Mouse (Mus musculus): ENCODE data around the gene Arhgap27.

DNA sequence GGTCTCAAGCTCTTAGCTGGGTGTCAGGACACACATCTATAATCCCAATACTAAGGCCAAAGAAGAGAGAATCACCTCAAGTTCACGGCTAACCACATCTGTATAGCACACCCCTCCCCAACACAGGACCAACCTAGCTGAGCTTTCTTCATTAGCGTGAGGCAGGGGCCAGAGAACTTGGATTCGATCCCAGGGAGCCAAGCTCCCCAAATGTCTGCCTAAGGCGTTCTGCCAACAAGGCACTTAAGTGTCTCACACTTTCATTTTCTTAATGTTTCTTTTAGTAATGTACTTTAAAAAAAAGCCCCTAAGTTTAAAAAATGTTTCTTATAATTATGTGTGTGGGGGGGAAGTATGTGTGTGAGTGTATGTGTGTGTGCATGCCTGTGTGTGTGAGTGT lies 42.8 kb downstream of the Arhgap27 start:
- no peak for TF ChIP-seq POLR2A (IDR thresholded peaks at IDR 0.05; ENCODE audit: low read depth, low read length)
- no peak for TF ChIP-seq CTCF (IDR thresholded peaks at IDR 0.05; ENCODE audit: borderline replicate concordance, insufficient read depth, low read length)

All from embryonic fibroblast, embryonic 13.5 days (primary cell).